Mouse (Mus musculus): ENCODE measurements around the gene Mlh1.

DNA sequence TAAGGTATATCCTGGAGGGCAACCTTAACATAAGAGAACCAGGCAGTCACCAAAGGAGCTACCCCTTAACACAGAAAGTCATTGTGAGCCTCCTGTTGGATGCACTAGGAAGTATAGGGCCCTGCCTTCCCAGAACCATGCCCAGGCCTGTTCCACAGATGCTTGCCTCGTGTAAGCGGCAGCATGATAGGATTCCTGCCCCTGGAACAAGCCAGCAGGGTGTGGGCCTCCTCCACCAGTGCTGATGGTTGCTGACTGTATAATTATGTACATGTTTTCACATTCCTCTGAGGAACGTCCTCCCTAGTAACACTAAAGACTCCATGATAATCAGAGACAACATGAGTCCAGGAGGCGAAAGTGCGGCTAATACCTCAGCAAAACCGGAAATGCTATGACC lies 28.2 kb downstream of the Mlh1 start:
- TF ChIP-seq GATA1 (IDR thresholded peaks at IDR 0.05; ENCODE audit: low read length), result no peak
- TF ChIP-seq TAL1 (IDR thresholded peaks at IDR 0.05; ENCODE audit: low read length), result no peak
